Mouse (Mus musculus) embryonic facial prominence, embryonic 14.5 days (tissue): ENCODE results near the gene Carmil1. TPM values are rescaled to one million over a fixed set of nuclear protein-coding genes. Genes with fewer than 3 reads are reported as not detected.

ENCODE experiments used
- ATAC-seq: fragments of 200-750 bp; cut with Nextera tagmentation; 2 replicates; pipeline ENCODE4 v1.8.0; 2017; ENCODE audit warnings: low read depth, moderate number of reproducible peaks, moderate TSS enrichment
- DNase-seq: peaks from one replicate; pipeline ENCODE4 v3.0.0-alpha.2; 2015; ENCODE audit warnings: low spot score
- H3K27ac ChIP-seq: fragments of 300-500 bp; sonication (generic); replicated peaks from 2 replicates; pipeline ENCODE4 v1.5.1; 2014; ENCODE audit warnings: low read depth, mild to moderate bottlenecking, low read length, moderate library complexity
- H3K27me3 ChIP-seq: fragments of 300-500 bp; sonication (generic); replicated peaks from 2 replicates; pipeline ENCODE4 v1.6.1; 2014; ENCODE audit warnings: low read length; ENCODE audit not compliant: control insufficient read depth, insufficient read depth
- H3K36me3 ChIP-seq: fragments of 300-500 bp; sonication (generic); 2 replicates; pipeline ENCODE4 v1.6.1; 2014; ENCODE audit warnings: low read length, mixed read lengths; ENCODE audit not compliant: control insufficient read depth, insufficient read depth
- H3K4me1 ChIP-seq: fragments of 300-500 bp; sonication (generic); 2 replicates; pipeline ENCODE4 v1.6.1; 2014; ENCODE audit warnings: antibody characterized with exemption, low read length; ENCODE audit not compliant: control insufficient read depth, insufficient read depth
- H3K4me2 ChIP-seq: fragments of 300-500 bp; sonication (generic); 2 replicates; pipeline ENCODE4 v1.6.1; 2014; ENCODE audit warnings: low read depth, mild to moderate bottlenecking, low read length, moderate library complexity, mixed read lengths
- H3K4me3 ChIP-seq: fragments of 300-500 bp; sonication (generic); 2 replicates; pipeline ENCODE4 v1.5.1; 2014; ENCODE audit warnings: low read depth, mild to moderate bottlenecking, low read length
- H3K9ac ChIP-seq: fragments of 300-500 bp; sonication (generic); 2 replicates; pipeline ENCODE4 v1.6.1; 2014; ENCODE audit warnings: low read depth, mild to moderate bottlenecking, low read length, moderate library complexity, mixed read lengths
- H3K9me3 ChIP-seq: fragments of 300-500 bp; sonication (generic); 2 replicates; pipeline ENCODE4 v1.6.1; 2016; ENCODE audit warnings: low read length; ENCODE audit not compliant: control insufficient read depth
- WGBS: fragments of 180-500 bp; shearing (Covaris S2); extraction: QIAGEN DNeasy Blood & Tissue Kit; methylation state at CpG from one replicate; pipeline ENCODE4 v1.1.7; 2014; 5-methylcytosine and 5-hydroxymethylcytosine counted together
- polyA plus RNA-seq: library from polyadenylated mRNA; unstranded; fragments of >200 nt; fragmentation: Nextera tagmentation; extraction: Ambion mirVana; gene quantifications from 2 replicates; pipeline ENCODE4 v1.2.1, GENCODE M21; 2014

Carmil1 gene
- 31.3 and 32.0 TPM in 2 replicates for polyA plus RNA-seq

- Histone ChIP-seq H3K9ac (peak within 1 kb of the TSS; percentile 80), H3K9me3 (no peaks in the 10 kb centered on the region), H3K4me3 (peak within 1 kb of the TSS; percentile 79), H3K4me2 (peak within 1 kb of the TSS; percentile 91), H3K36me3 (no peaks in the 10 kb centered on the region), H3K4me1 (peaks cover 16% of the 10 kb centered on the region), H3K27me3 (no peaks in the 10 kb centered on the region; the same call in 1 of the 2 replicates), H3K27ac (peak within 1 kb of the TSS; percentile 94)
- WGBS = 0% methylated on average over 55 of the region's 96 CpGs
- DNase-seq (peak; percentile 94), ATAC-seq (peak; percentile 97)
Observed at GRCm38 (mm10) chr13:24280439-24281431, at the start of gene Carmil1. TSS of gene Carmil1 (minus strand) at chr13:24280795.

DNA sequence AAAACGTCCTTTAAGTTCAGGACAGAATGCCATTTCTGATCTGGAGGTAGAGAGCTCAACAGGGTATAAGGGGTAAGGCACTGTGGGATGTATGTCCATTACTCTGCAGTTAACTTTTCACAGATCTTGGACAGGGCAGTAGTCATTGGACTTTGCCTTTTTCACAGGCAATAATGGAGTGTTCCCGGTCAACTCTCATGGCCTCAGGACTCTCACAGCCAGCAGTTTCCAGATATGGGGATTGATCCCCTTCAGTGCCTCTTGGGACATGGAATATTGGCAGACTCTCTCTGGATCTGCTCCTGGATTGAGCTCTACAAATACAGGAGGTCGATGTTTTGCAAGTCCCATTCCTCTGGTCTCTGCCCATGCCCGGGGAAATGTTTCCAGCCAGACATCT is 49.5 kb upstream of the Carmil1 start:
- H3K27ac ChIP-seq = no peak overlapping the region
- no peak overlapping the region for H3K4me2 ChIP-seq
- no peaks in the 10 kb centered on the region for H3K9me3 ChIP-seq
- H3K4me1 ChIP-seq = no peaks in the 10 kb centered on the region
- no peak overlapping the region for H3K9ac ChIP-seq
- H3K27me3 ChIP-seq = no peaks in the 10 kb centered on the region
- ATAC-seq = no peak
- DNase-seq = no peak
- H3K4me3 ChIP-seq = no peak overlapping the region
- no peaks in the 10 kb centered on the region for H3K36me3 ChIP-seq
- 75% methylated on average over 4 of the region's 4 CpGs for WGBS

DNA sequence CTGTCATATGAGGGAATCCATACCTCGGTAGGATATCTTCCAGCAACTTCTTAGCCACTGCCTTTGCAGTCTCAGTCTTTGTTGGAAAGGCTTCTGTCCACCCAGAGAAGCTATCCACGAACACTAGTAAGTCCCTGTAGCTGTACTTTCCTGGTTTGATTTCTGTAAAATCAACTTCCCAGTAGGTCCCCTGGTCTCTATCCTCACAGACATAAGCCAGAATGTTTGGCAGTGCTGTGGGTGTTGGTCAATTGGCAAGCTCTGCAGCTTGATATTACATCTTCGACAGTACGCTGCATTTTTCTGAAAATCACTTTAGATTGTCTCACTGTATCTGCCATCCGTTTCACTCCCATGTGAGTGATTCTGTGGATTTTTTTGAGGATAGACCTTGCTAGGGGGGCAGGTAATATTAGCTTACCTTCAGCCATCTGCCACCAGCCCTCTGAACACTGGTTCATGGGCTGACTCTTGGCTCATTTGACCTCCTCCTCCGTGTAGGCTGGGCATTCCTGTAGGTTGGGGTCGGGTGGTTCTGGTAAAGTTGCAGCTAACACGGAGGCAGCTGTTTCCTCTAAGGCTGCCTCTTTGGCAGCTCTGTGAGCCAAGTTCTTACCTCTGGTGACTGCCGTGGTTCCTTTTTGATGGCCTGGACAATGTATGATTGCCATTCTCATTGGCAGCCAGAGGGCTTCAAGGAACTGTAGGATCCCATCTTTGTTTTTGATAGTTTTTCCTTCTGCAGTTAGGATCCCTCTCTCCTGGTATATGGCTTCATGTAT is 47.6 kb upstream of the Carmil1 start:
- Histone ChIP-seq H3K4me1 (no peaks in the 10 kb centered on the region), H3K36me3 (no peaks in the 10 kb centered on the region)
- WGBS = 75% methylated on average over 9 of the region's 9 CpGs

GRCm38 (mm10) chr13:24327201-24327600 is 46.6 kb upstream of the Carmil1 start, which contains the start of gene Cmah:
TSS of gene Cmah (plus strand) at chr13:24327404.
- no peaks in the 10 kb centered on the region for H3K9me3 ChIP-seq
- ATAC-seq (no peak), DNase-seq (no peak)
- H3K4me3 ChIP-seq = no peak within 1 kb of the TSS
- no peak within 1 kb of the TSS for H3K27ac ChIP-seq
- H3K4me2 ChIP-seq = no peak within 1 kb of the TSS
- 81% methylated on average over 5 of the region's 5 CpGs for WGBS
- no peaks in the 10 kb centered on the region for H3K4me1 ChIP-seq
- H3K9ac ChIP-seq = no peak within 1 kb of the TSS
- H3K36me3 ChIP-seq = no peaks in the 10 kb centered on the region
- no peaks in the 10 kb centered on the region for H3K27me3 ChIP-seq

More for the DNA sequence above, 47.6 kb upstream of the Carmil1 start:
- H3K4me2 ChIP-seq = no peak overlapping the region
- no peaks in the 10 kb centered on the region for H3K27me3 ChIP-seq
- no peak for DNase-seq
- no peak overlapping the region for H3K27ac ChIP-seq
- no peak for ATAC-seq
- H3K9ac ChIP-seq = no peak overlapping the region
- no peak overlapping the region for H3K4me3 ChIP-seq
- no peaks in the 10 kb centered on the region for H3K9me3 ChIP-seq

- 68% methylated on average over 6 of the region's 6 CpGs for WGBS
- no peak overlapping the region for H3K4me3 ChIP-seq
- DNase-seq = no peak
Observed at GRCm38 (mm10) chr13:24321313-24321712, 40.7 kb upstream of the Carmil1 start.

GRCm38 (mm10) chr13:24318618-24319017 is 38.0 kb upstream of the Carmil1 start:
- H3K9ac ChIP-seq = no peak overlapping the region
- no peaks in the 10 kb centered on the region for H3K36me3 ChIP-seq
- no peaks in the 10 kb centered on the region for H3K27me3 ChIP-seq
- no peak overlapping the region for H3K4me3 ChIP-seq
- no peaks in the 10 kb centered on the region for H3K4me1 ChIP-seq
- DNase-seq = peak; percentile 77
- ATAC-seq = no peak
- H3K4me2 ChIP-seq = no peak overlapping the region
- 5% methylated on average over 4 of the region's 4 CpGs for WGBS
- no peak overlapping the region for H3K27ac ChIP-seq
- no peaks in the 10 kb centered on the region for H3K9me3 ChIP-seq

More at GRCm38 (mm10) chr13:24321313-24321712, 40.7 kb upstream of the Carmil1 start:
- Histone ChIP-seq H3K36me3 (no peaks in the 10 kb centered on the region), H3K27me3 (no peaks in the 10 kb centered on the region), H3K27ac (no peak overlapping the region), H3K4me2 (no peak overlapping the region), H3K9ac (no peak overlapping the region), H3K4me1 (no peaks in the 10 kb centered on the region), H3K9me3 (no peaks in the 10 kb centered on the region)
- no peak for ATAC-seq

GRCm38 (mm10) chr13:24316563-24316962 is 36.0 kb upstream of the Carmil1 start:
- DNase-seq (no peak), ATAC-seq (no peak)
- WGBS = 67% methylated on average over 3 of the region's 3 CpGs
- Histone ChIP-seq H3K27me3 (no peaks in the 10 kb centered on the region), H3K9ac (no peak overlapping the region), H3K9me3 (no peaks in the 10 kb centered on the region), H3K36me3 (no peaks in the 10 kb centered on the region), H3K4me2 (no peak overlapping the region), H3K4me3 (no peak overlapping the region), H3K27ac (no peak overlapping the region), H3K4me1 (no peaks in the 10 kb centered on the region)

GRCm38 (mm10) chr13:24311011-24311940 is 30.7 kb upstream of the Carmil1 start:
- H3K9me3 ChIP-seq = no peaks in the 10 kb centered on the region
- DNase-seq (no peak), ATAC-seq (no peak)
- no peaks in the 10 kb centered on the region for H3K4me1 ChIP-seq
- H3K36me3 ChIP-seq = no peaks in the 10 kb centered on the region
- no peak overlapping the region for H3K9ac ChIP-seq
- no peak overlapping the region for H3K27ac ChIP-seq
- WGBS = 83% methylated on average over 8 of the region's 8 CpGs
- H3K4me3 ChIP-seq = no peak overlapping the region
- H3K27me3 ChIP-seq = no peaks in the 10 kb centered on the region
- H3K4me2 ChIP-seq = no peak overlapping the region
